Mouse (Mus musculus) embryonic facial prominence, embryonic 11.5 days (tissue): ENCODE results near the gene Plac9b. TPM values are rescaled to one million over a fixed set of nuclear protein-coding genes. Genes with fewer than 3 reads are reported as not detected.
"Not testable (repeated sequence)": the region's sequence is repeated elsewhere in the genome, so short reads cannot be mapped to it uniquely, and the experiment has no call there.

ENCODE experiments used
- ATAC-seq: fragments of 200-750 bp; cut with Nextera tagmentation; replicated peaks from 2 replicates; pipeline ENCODE4 v1.8.0; 2017; ENCODE audit warnings: low read depth; ENCODE audit not compliant: insufficient number of reproducible peaks, low FRiP score, low TSS enrichment
- DNase-seq: peaks from one replicate; pipeline ENCODE4 v3.0.0-alpha.2; 2015; ENCODE audit warnings: low spot score
- H3K27ac ChIP-seq: fragments of 300-500 bp; sonication (generic); replicated peaks from 2 replicates; pipeline ENCODE4 v1.5.1; 2014; ENCODE audit warnings: mild to moderate bottlenecking, low read depth, low read length, control low read depth
- H3K27me3 ChIP-seq: fragments of 300-500 bp; sonication (generic); 2 replicates; pipeline ENCODE4 v1.6.1; 2014; ENCODE audit warnings: mild to moderate bottlenecking, low read length, moderate library complexity, mixed read lengths; ENCODE audit not compliant: control insufficient read depth, insufficient read depth
- H3K36me3 ChIP-seq: fragments of 300-500 bp; sonication (generic); replicated peaks from 2 replicates; pipeline ENCODE4 v1.6.1; 2014; ENCODE audit warnings: low read depth, mild to moderate bottlenecking, low read length, moderate library complexity, mixed read lengths; ENCODE audit not compliant: control insufficient read depth, insufficient read depth
- H3K4me1 ChIP-seq: fragments of 300-500 bp; sonication (generic); 2 replicates; pipeline ENCODE4 v1.6.1; 2014; ENCODE audit warnings: low read length, mixed read lengths; ENCODE audit not compliant: control insufficient read depth, insufficient read depth
- H3K4me2 ChIP-seq: fragments of 300-500 bp; sonication (generic); 2 replicates; pipeline ENCODE4 v1.6.1; 2014; ENCODE audit warnings: low read depth, mild to moderate bottlenecking, control low read depth, low read length, moderate library complexity
- H3K4me3 ChIP-seq: fragments of 300-500 bp; sonication (generic); 2 replicates; pipeline ENCODE4 v1.5.1; 2014; ENCODE audit warnings: low read depth, low read length, control low read depth
- H3K9ac ChIP-seq: fragments of 300-500 bp; sonication (generic); replicated peaks from 2 replicates; pipeline ENCODE4 v1.6.1; 2014; ENCODE audit warnings: mild to moderate bottlenecking, control low read depth, low read length
- H3K9me3 ChIP-seq: fragments of 300-500 bp; sonication (generic); replicated peaks from 2 replicates; pipeline ENCODE4 v1.6.1; 2016; ENCODE audit warnings: mild to moderate bottlenecking, low read length, inconsistent platforms, mixed read lengths; ENCODE audit not compliant: control insufficient read depth
- WGBS: fragments of 180-500 bp; shearing (Covaris S2); extraction: QIAGEN DNeasy Blood & Tissue Kit; methylation state at CpG from one replicate; pipeline ENCODE4 v1.1.7; 2014; 5-methylcytosine and 5-hydroxymethylcytosine counted together
- polyA plus RNA-seq: library from polyadenylated mRNA; unstranded; fragments of >200 nt; fragmentation: Nextera tagmentation; extraction: Ambion mirVana; gene quantifications from 2 replicates; pipeline ENCODE4 v1.2.1, GENCODE M21; 2014

The Plac9b gene
- polyA plus RNA-seq, 1 experiment from 2014 or later: 0.83 TPM

DNA sequence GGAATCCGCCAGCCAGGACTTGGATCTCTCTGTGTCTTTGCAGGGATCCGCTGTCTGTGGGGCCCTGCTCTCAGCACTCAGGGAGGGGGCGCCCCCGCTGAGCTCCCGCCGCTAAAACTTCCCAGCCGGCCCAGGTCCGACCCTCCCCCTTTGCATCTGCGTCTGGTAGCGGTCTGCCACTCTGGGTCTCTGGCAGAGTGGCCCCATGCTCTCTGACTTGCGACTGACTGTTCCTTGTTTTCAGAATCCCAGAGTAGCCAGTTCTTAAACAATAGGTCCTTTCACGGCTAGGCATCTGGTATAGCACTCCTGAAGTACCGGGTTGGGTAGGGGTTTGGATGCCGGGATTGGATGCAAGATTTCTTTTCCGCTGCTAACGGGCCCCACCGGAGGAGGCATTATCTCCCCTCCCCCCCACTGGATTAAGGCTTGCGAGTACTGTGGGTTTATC, 63.7 kb downstream of the Plac9b start:
- not testable (repeated sequence) for DNase-seq, H3K27me3 ChIP-seq, H3K4me1 ChIP-seq, H3K9ac ChIP-seq, H3K9me3 ChIP-seq, H3K4me2 ChIP-seq, H3K4me3 ChIP-seq, H3K36me3 ChIP-seq, H3K27ac ChIP-seq
- peak; percentile 73 for ATAC-seq
- WGBS: no CpG with 5 or more reads among the region's 18 CpGs

- H3K27me3 ChIP-seq, H3K9ac ChIP-seq, H3K9me3 ChIP-seq, H3K27ac ChIP-seq, H3K4me2 ChIP-seq, H3K36me3 ChIP-seq, H3K4me3 ChIP-seq, H3K4me1 ChIP-seq, DNase-seq: not testable (repeated sequence)
- ATAC-seq: 0 out of 2 replicates have a peak, but pooled peaks have one; percentile 14
- no CpG with 5 or more reads among the region's 7 CpGs for WGBS
These were observed 64.1 kb downstream of the Plac9b start, which contains the start of gene Duxbl2 for GRCm38 (mm10) chr14:26118150-26118549. Gene Duxbl2, plus strand, starts transcription at chr14:26118349.

Other genes with a start within 250 kb of the Plac9b start
- gene Cphx1, start 244.2 kb downstream of the Plac9b start, polyA plus RNA-seq: 0.46 TPM in 1 of 2 replicates, not detected in the other
- 2.3 and 3.1 TPM in 2 replicates for gene Duxbl1, start 203.9 kb downstream of the Plac9b start, polyA plus RNA-seq
- 1.1 TPM in 1 of 2 replicates, not detected in the other for gene Gm9780, start 139.8 kb downstream of the Plac9b start, polyA plus RNA-seq
- 21.5 and 23.7 TPM in 2 replicates for gene Tmem254c, start 115.1 kb downstream of the Plac9b start, polyA plus RNA-seq
- gene Cphx2, start 101.0 kb downstream of the Plac9b start, polyA plus RNA-seq: not detected in 2 replicates
- gene Cphx3, start 100.2 kb downstream of the Plac9b start, polyA plus RNA-seq: not detected in 2 replicates
- not detected in 2 replicates for gene Duxbl2, start 64.1 kb downstream of the Plac9b start, polyA plus RNA-seq
- gene Tmem254b, start 24.6 kb upstream of the Plac9b start, polyA plus RNA-seq: 20.5 and 28.0 TPM in 2 replicates
- gene Duxbl3, start 75.5 kb upstream of the Plac9b start, polyA plus RNA-seq: 3.2 and 4.0 TPM in 2 replicates